Mouse (Mus musculus) midbrain, embryonic 10.5 days (tissue): Measurements from ENCODE around the gene Ptprm. TPM values are rescaled to one million over a fixed set of nuclear protein-coding genes. Genes with fewer than 3 reads are reported as not detected.
A peak's percentile ranks its signal among the peaks of the same experiment; 100 is the strongest.

Experiments
- DNase-seq: peaks from one replicate; pipeline ENCODE4 v3.0.0-alpha.2; 2017; ENCODE audit warnings: low spot score
- H3K27ac ChIP-seq: fragments of 300-500 bp; sonication (generic); replicated peaks from 2 replicates; pipeline ENCODE4 v1.5.1; 2016; ENCODE audit warnings: mild to moderate bottlenecking
- H3K27me3 ChIP-seq: fragments of 300-500 bp; sonication (generic); 2 replicates; pipeline ENCODE4 v1.6.1; 2016; ENCODE audit warnings: low read depth, mild to moderate bottlenecking; ENCODE audit not compliant: poor library complexity, severe bottlenecking
- H3K36me3 ChIP-seq: fragments of 300-500 bp; sonication (generic); 2 replicates; pipeline ENCODE4 v1.6.1; 2016; ENCODE audit warnings: mild to moderate bottlenecking, moderate library complexity
- H3K4me1 ChIP-seq: fragments of 300-500 bp; sonication (generic); 2 replicates; pipeline ENCODE4 v1.6.1; 2016
- H3K4me3 ChIP-seq: fragments of 300-500 bp; sonication (generic); 2 replicates; pipeline ENCODE4 v1.5.1; 2016; ENCODE audit warnings: mild to moderate bottlenecking, moderate library complexity
- H3K9me3 ChIP-seq: fragments of 300-500 bp; sonication (generic); replicated peaks from 2 replicates; pipeline ENCODE4 v1.6.1; 2016; ENCODE audit warnings: mild to moderate bottlenecking
- WGBS: fragments of 180-500 bp; shearing (Covaris S2); methylation state at CpG from one replicate; pipeline ENCODE4 v1.1.7; 2016; 5-methylcytosine and 5-hydroxymethylcytosine counted together
- polyA plus RNA-seq: library from polyadenylated mRNA; unstranded; fragments of >200 nt; fragmentation: Nextera tagmentation; extraction: Ambion mirVana; gene quantifications from 2 replicates; pipeline ENCODE4 v1.2.1, GENCODE M21; 2016

Ptprm gene
- polyA plus RNA-seq, 1 experiment from 2014 or later = 6.4 TPM

DNA sequence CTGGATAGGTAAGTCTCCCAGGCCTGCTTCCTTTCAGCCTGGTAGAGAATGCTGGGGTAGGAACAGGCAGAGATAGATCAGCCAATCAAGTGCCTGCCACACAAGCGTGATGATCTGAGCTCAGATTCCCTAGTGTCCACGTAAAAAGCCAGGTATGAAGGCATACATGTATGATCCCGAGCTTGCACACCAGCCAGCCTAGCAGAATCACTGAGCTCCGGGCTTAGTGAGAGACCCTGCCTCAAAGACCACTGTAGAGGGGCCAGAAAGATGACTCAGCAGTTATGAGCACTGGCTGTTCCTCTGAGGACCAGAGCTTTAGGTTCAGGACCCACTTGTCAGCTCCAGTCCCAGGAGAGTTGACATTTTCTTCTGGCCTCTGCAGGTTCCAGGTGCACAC lies 52.9 kb downstream of the Ptprm start:
- H3K27ac ChIP-seq = no peak overlapping the region
- WGBS = 93% methylated on average over 4 of the region's 4 CpGs
- H3K27me3 ChIP-seq = peaks cover 12% of the 10 kb centered on the region; the same call in 1 of the 2 replicates
- peaks cover 17% of the 10 kb centered on the region for H3K4me1 ChIP-seq
- no peaks in the 10 kb centered on the region for H3K36me3 ChIP-seq
- no peak for DNase-seq
- no peak overlapping the region for H3K4me3 ChIP-seq
- H3K9me3 ChIP-seq = no peaks in the 10 kb centered on the region

GRCm38 (mm10) chr17:67298269-67298798 lies 55.9 kb downstream of the Ptprm start:
- WGBS = 81% methylated on average over 9 of the region's 9 CpGs
- H3K36me3 ChIP-seq = no peaks in the 10 kb centered on the region
- H3K4me1 ChIP-seq = peaks cover 11% of the 10 kb centered on the region
- no peak for DNase-seq
- H3K4me3 ChIP-seq = no peak overlapping the region
- H3K9me3 ChIP-seq = no peaks in the 10 kb centered on the region
- peaks cover 12% of the 10 kb centered on the region; the same call in 1 of the 2 replicates for H3K27me3 ChIP-seq
- H3K27ac ChIP-seq = no peak overlapping the region

DNA sequence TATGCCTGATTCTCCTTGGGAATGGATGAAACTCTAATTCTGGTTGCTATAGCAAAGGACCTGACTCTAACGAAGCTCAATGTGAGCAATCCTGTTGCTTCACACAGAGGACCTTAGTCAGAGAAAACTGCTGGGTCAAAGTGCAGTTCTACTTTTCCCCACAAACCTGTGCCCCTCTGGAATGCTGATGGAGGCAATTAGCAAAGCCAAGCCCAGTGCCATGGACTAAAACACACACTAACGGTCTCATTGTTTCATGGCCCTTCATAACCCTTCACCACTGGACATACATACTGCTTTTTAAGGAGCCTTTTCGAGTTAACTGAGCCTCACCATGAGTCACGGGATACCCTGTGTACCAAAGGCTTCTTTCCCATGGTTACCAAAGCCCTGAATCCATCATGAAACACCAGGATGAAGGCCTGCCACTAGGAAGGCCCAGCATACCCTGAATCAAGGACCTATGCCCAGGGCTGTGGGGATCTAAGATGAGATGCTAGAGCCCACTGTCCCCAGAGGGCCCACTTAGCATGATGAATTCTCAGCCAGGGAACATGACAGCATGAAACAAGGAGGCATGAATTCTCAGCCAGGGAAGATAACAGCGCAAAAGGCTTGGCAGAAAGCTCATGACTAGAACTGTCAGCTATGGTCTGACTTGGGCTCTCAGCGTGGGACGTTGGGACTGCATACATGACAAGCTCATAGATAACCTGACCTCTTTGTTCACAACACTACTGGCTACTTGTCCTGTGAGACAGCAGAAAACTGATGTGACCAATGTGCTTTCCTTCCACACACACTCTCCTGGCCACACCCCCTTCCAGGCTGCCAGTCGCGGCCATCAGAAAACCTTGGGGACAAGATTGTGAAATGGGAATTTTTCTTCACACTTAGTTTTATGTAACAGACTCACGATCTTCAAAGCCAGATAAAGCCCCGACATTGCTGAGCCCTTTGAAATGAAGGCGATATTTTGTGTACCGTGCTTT lies 57.4 kb downstream of the Ptprm start:
- Histone ChIP-seq H3K4me3 (no peak overlapping the region), H3K27me3 (peaks cover 12% of the 10 kb centered on the region; the same call in 1 of the 2 replicates), H3K9me3 (no peaks in the 10 kb centered on the region), H3K27ac (no peak overlapping the region), H3K4me1 (0 out of 2 replicates have a peak, but pooled peaks cover 2% of the 10 kb centered on the region), H3K36me3 (no peaks in the 10 kb centered on the region)
- DNase-seq = no peak
- 92% methylated on average over 13 of the region's 13 CpGs for WGBS

GRCm38 (mm10) chr17:67290662-67291240 lies 63.5 kb downstream of the Ptprm start:
- peak overlapping the region; percentile 21; the same call in 1 of the 2 replicates for H3K4me3 ChIP-seq
- no peaks in the 10 kb centered on the region for H3K9me3 ChIP-seq
- H3K4me1 ChIP-seq = peaks cover 21% of the 10 kb centered on the region
- DNase-seq = peak; percentile 25
- H3K27ac ChIP-seq = 0 out of 2 replicates have a peak overlapping the region, but pooled peaks have one; percentile 13
- no peaks in the 10 kb centered on the region for H3K36me3 ChIP-seq
- WGBS = 25% methylated on average over 16 of the region's 16 CpGs
- no peaks in the 10 kb centered on the region; the same call in 1 of the 2 replicates for H3K27me3 ChIP-seq

DNA sequence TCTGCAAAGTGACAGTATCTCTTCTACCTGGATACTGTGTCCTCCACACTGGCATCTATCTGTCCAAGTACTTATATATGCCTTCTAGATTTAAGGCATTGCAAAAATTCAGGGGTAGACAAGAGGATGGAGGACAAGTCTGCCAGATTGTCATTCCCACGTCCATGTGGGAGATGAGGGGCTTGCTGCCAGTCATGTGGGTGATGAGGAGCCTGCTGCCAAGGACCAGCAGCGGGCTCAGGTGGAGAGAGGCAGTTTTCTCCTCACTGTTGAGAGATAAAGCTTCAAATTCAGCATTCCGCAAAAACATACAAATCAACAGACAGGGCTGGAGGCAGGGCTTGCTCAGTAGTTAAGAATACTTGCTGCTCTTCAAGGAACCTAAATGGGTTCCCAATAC lies 66.8 kb downstream of the Ptprm start:
- H3K9me3 ChIP-seq = no peaks in the 10 kb centered on the region
- no peak overlapping the region for H3K27ac ChIP-seq
- WGBS = 86% methylated on average over 3 of the region's 3 CpGs
- no peak overlapping the region for H3K4me3 ChIP-seq
- H3K27me3 ChIP-seq = no peaks in the 10 kb centered on the region; the same call in 1 of the 2 replicates
- peaks cover 20% of the 10 kb centered on the region for H3K4me1 ChIP-seq
- DNase-seq = no peak
- no peaks in the 10 kb centered on the region for H3K36me3 ChIP-seq

GRCm38 (mm10) chr17:67281640-67282170 lies 72.6 kb downstream of the Ptprm start:
- no peak overlapping the region for H3K27ac ChIP-seq
- WGBS = 38% methylated on average over 13 of the region's 13 CpGs
- no peaks in the 10 kb centered on the region for H3K27me3 ChIP-seq
- H3K36me3 ChIP-seq = no peaks in the 10 kb centered on the region
- no peak for DNase-seq
- H3K4me3 ChIP-seq = no peak overlapping the region
- peaks cover 13% of the 10 kb centered on the region for H3K4me1 ChIP-seq
- H3K9me3 ChIP-seq = no peaks in the 10 kb centered on the region

- peaks cover 12% of the 10 kb centered on the region for H3K4me1 ChIP-seq
- no peaks in the 10 kb centered on the region for H3K9me3 ChIP-seq
- no peak overlapping the region for H3K27ac ChIP-seq
- H3K27me3 ChIP-seq = no peaks in the 10 kb centered on the region
- DNase-seq = no peak
- 96% methylated on average over 13 of the region's 13 CpGs for WGBS
- H3K4me3 ChIP-seq = no peak overlapping the region
- H3K36me3 ChIP-seq = no peaks in the 10 kb centered on the region
Observed at GRCm38 (mm10) chr17:67277124-67277910, 76.9 kb downstream of the Ptprm start.

DNA sequence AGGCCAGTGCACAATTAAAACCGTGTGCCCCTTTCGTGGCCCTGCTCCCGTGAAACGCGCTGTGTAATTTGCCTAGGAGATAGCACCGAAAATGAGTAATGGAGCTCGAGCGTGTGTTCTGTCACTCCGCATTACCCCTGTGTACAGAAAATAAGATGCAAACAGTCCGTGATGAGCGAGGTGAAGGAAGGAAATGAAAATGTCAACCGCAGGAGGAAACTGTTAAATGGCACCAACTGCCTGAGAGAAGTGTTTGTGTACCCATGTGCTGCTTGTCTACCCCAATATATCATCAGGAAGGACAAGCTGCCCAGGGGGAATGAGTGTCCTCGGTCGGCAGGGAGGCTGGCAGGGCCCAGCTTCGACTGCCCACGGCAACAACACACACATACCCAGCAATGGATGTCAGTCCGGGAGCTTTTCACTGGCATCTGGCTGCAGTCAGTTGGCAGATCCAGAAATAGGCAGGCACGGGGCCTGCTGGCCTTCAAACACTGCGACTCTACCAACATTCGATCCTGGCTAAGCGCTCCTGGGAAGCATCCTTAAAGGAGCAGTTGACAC lies 79.6 kb downstream of the Ptprm start:
- Histone ChIP-seq H3K4me3 (no peak overlapping the region), H3K27ac (no peak overlapping the region), H3K27me3 (no peaks in the 10 kb centered on the region), H3K36me3 (no peaks in the 10 kb centered on the region), H3K9me3 (no peaks in the 10 kb centered on the region), H3K4me1 (peaks cover 3% of the 10 kb centered on the region; the same call in 1 of the 2 replicates)
- DNase-seq = no peak
- WGBS = 84% methylated on average over 21 of the region's 21 CpGs

DNA sequence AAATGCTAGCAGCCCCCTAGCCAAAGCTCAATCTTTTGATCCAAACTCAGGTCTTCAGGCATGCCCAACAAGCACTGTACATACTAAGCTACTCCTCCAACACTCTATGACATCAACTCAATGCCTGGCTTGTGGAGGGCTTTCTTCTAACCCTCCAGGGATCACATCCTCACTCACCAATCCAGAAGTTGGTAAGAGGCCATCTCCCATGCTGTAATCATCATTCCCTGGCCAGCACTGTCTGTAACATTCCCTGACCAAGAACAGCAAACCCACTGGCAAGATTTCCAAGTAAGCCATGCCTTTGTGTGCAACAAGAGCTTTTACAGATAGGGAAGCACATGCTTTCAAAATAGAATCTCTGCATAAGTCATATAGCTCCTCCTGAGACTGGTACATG lies 81.3 kb downstream of the Ptprm start:
- no peaks in the 10 kb centered on the region for H3K27me3 ChIP-seq
- H3K36me3 ChIP-seq = no peaks in the 10 kb centered on the region
- H3K9me3 ChIP-seq = no peaks in the 10 kb centered on the region
- H3K4me1 ChIP-seq = peaks cover 3% of the 10 kb centered on the region; the same call in 1 of the 2 replicates
- no peak overlapping the region for H3K27ac ChIP-seq
- no peak overlapping the region for H3K4me3 ChIP-seq
- no peak for DNase-seq

DNA sequence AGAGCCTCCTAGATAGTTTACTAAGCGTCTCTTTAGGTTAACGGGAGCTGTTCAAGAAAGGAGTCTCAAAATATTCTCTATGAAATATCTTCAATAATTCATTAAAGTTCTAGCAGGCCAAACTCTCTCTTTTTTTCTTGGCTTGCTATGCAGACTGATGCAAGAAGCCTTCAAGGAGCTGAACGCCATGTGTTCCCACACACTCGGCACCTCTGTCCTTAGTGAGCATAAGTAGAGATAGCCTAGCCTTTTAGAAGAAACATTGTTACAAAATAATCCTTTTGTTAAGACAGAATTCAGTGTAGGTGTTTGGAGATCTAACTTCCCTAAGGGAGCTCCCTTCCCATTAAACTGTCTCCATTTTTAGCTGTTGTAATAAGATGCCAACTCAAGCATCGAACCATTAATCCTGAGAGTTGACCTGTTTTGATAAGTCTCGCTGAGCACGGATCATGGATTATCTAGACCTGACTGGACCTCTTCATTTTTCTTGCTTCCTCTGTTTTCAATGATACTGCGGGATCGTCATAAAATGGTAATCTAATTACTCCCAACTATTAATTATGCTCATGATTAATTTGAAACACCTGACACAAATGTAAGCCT lies 85.7 kb downstream of the Ptprm start:
- 94% methylated on average over 9 of the region's 9 CpGs for WGBS

DNA sequence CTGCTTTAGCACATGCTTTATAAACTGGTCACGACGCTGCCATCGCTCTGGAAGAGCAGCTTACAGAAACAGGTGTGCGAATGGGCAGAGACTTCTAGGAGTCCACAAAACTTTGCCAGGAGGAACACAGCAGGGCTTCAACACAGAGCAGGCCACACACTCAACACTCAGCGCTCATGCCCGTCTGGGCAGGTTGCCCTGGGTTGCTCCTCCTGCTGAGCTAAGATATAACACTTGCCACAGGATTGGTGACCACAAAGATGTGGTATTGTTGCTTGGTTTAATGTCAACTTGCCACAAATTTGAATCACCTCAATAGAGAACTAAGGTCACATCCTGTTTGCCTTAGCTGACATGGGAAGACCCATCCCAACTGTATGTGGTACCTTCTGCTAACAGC lies 88.0 kb downstream of the Ptprm start:
- Histone ChIP-seq H3K27me3 (no peaks in the 10 kb centered on the region), H3K27ac (no peak overlapping the region), H3K9me3 (no peaks in the 10 kb centered on the region), H3K4me3 (no peak overlapping the region), H3K36me3 (no peaks in the 10 kb centered on the region), H3K4me1 (no peaks in the 10 kb centered on the region)
- 98% methylated on average over 6 of the region's 6 CpGs for WGBS
- DNase-seq = no peak

More for the DNA sequence above, 85.7 kb downstream of the Ptprm start:
- no peak overlapping the region for H3K27ac ChIP-seq
- H3K4me3 ChIP-seq = no peak overlapping the region
- H3K9me3 ChIP-seq = no peaks in the 10 kb centered on the region
- no peaks in the 10 kb centered on the region for H3K4me1 ChIP-seq
- H3K36me3 ChIP-seq = no peaks in the 10 kb centered on the region
- DNase-seq = no peak
- H3K27me3 ChIP-seq = no peaks in the 10 kb centered on the region
